Mouse (Mus musculus): Measurements from ENCODE around the gene Acaca. TPM values are rescaled to one million over a fixed set of nuclear protein-coding genes. Genes with fewer than 3 reads are reported as not detected.
"Not testable (repeated sequence)": the region's sequence is repeated elsewhere in the genome, so short reads cannot be mapped to it uniquely, and the experiment has no call there.

Gene Acaca
- polyA plus RNA-seq, 1 experiment from 2014 or later = 12.0 TPM

- H3K36me3 ChIP-seq (ENCODE audit: insufficient read depth, low read length) = no peaks in the 10 kb centered on the region
- H3K9ac ChIP-seq (replicated peaks; ENCODE audit: low read length) = no peak overlapping the region
- H3K27ac ChIP-seq (ENCODE audit: low read length) = no peak overlapping the region
- 91% methylated on average over 3 of the region's 3 CpGs for WGBS
- H3K9me3 ChIP-seq (ENCODE audit: low read length) = no peaks in the 10 kb centered on the region
- H3K4me1 ChIP-seq (ENCODE audit: insufficient read depth, low read length) = no peaks in the 10 kb centered on the region
- H3K4me3 ChIP-seq (ENCODE audit: low read length) = no peak overlapping the region
- no peaks in the 10 kb centered on the region for H3K27me3 ChIP-seq (ENCODE audit: insufficient read depth, low read length)
- ATAC-seq (ENCODE audit: low FRiP score, low TSS enrichment) = no peak
- H3K4me2 ChIP-seq (replicated peaks; ENCODE audit: low read depth, low read length) = no peak overlapping the region
Measured at GRCm38 (mm10) chr11:84293288-84293687, 163.8 kb downstream of the Acaca start.

- WGBS = 79% methylated on average over 2 of the region's 2 CpGs
- Histone ChIP-seq H3K9me3 (ENCODE audit: low read length) (no peaks in the 10 kb centered on the region), H3K4me3 (ENCODE audit: low read length) (no peak overlapping the region), H3K27me3 (ENCODE audit: insufficient read depth, low read length) (no peaks in the 10 kb centered on the region), H3K9ac (replicated peaks; ENCODE audit: low read length) (no peak overlapping the region), H3K36me3 (ENCODE audit: insufficient read depth, low read length) (peaks cover 4% of the 10 kb centered on the region; the same call in 1 of the 2 replicates), H3K27ac (ENCODE audit: low read length) (no peak overlapping the region), H3K4me1 (ENCODE audit: insufficient read depth, low read length) (no peaks in the 10 kb centered on the region), H3K4me2 (replicated peaks; ENCODE audit: low read depth, low read length) (no peak overlapping the region)
- ATAC-seq (ENCODE audit: low FRiP score, low TSS enrichment) = no peak
Measured at GRCm38 (mm10) chr11:84296337-84296736, 166.9 kb downstream of the Acaca start.

GRCm38 (mm10) chr11:84305474-84305873 lies 176.0 kb downstream of the Acaca start:
- ATAC-seq (ENCODE audit: low FRiP score, low TSS enrichment) = no peak

GRCm38 (mm10) chr11:84306158-84306742 lies 176.8 kb downstream of the Acaca start:
- H3K27ac ChIP-seq (ENCODE audit: low read length) = no peak overlapping the region
- 87% methylated on average over 6 of the region's 6 CpGs for WGBS
- H3K9ac ChIP-seq (replicated peaks; ENCODE audit: low read length) = no peak overlapping the region
- no peaks in the 10 kb centered on the region for H3K9me3 ChIP-seq (ENCODE audit: low read length)
- ATAC-seq (ENCODE audit: low FRiP score, low TSS enrichment) = no peak
- no peaks in the 10 kb centered on the region for H3K36me3 ChIP-seq (ENCODE audit: insufficient read depth, low read length)
- no peak overlapping the region for H3K4me3 ChIP-seq (ENCODE audit: low read length)
- no peak overlapping the region for H3K4me2 ChIP-seq (replicated peaks; ENCODE audit: low read depth, low read length)
- no peaks in the 10 kb centered on the region for H3K27me3 ChIP-seq (ENCODE audit: insufficient read depth, low read length)
- H3K4me1 ChIP-seq (ENCODE audit: insufficient read depth, low read length) = no peaks in the 10 kb centered on the region

More at GRCm38 (mm10) chr11:84305474-84305873, 176.0 kb downstream of the Acaca start:
- H3K27ac ChIP-seq (ENCODE audit: low read length) = no peak overlapping the region
- H3K27me3 ChIP-seq (ENCODE audit: insufficient read depth, low read length) = no peaks in the 10 kb centered on the region
- H3K9me3 ChIP-seq (ENCODE audit: low read length) = no peaks in the 10 kb centered on the region
- peaks cover 2% of the 10 kb centered on the region; the same call in 1 of the 2 replicates for H3K36me3 ChIP-seq (ENCODE audit: insufficient read depth, low read length)
- H3K4me2 ChIP-seq (replicated peaks; ENCODE audit: low read depth, low read length) = no peak overlapping the region
- WGBS = 85% methylated on average over 1 of the region's 1 CpGs
- H3K9ac ChIP-seq (replicated peaks; ENCODE audit: low read length) = no peak overlapping the region
- H3K4me3 ChIP-seq (ENCODE audit: low read length) = no peak overlapping the region
- no peaks in the 10 kb centered on the region for H3K4me1 ChIP-seq (ENCODE audit: insufficient read depth, low read length)

- 0 out of 2 replicates have a peak, but pooled peaks cover 5% of the 10 kb centered on the region for H3K36me3 ChIP-seq (ENCODE audit: insufficient read depth, low read length)
- no peak overlapping the region for H3K4me2 ChIP-seq (replicated peaks; ENCODE audit: low read depth, low read length)
- ATAC-seq (ENCODE audit: low FRiP score, low TSS enrichment) = no peak
- no peaks in the 10 kb centered on the region for H3K27me3 ChIP-seq (ENCODE audit: insufficient read depth, low read length)
- no peak overlapping the region for H3K9ac ChIP-seq (replicated peaks; ENCODE audit: low read length)
- H3K9me3 ChIP-seq (ENCODE audit: low read length) = no peaks in the 10 kb centered on the region
- H3K4me1 ChIP-seq (ENCODE audit: insufficient read depth, low read length) = no peaks in the 10 kb centered on the region
- no peak overlapping the region for H3K4me3 ChIP-seq (ENCODE audit: low read length)
- WGBS = 71% methylated on average over 7 of the region's 7 CpGs
- H3K27ac ChIP-seq (ENCODE audit: low read length) = no peak overlapping the region
Measured at GRCm38 (mm10) chr11:84324032-84324752, 194.7 kb downstream of the Acaca start.

GRCm38 (mm10) chr11:84327086-84327485 lies 197.6 kb downstream of the Acaca start:
- Histone ChIP-seq H3K4me1 (ENCODE audit: insufficient read depth, low read length) (no peaks in the 10 kb centered on the region), H3K9ac (replicated peaks; ENCODE audit: low read length) (no peak overlapping the region), H3K27me3 (ENCODE audit: insufficient read depth, low read length) (no peaks in the 10 kb centered on the region), H3K9me3 (ENCODE audit: low read length) (no peaks in the 10 kb centered on the region), H3K4me3 (ENCODE audit: low read length) (no peak overlapping the region), H3K4me2 (replicated peaks; ENCODE audit: low read depth, low read length) (no peak overlapping the region), H3K36me3 (ENCODE audit: insufficient read depth, low read length) (no peaks in the 10 kb centered on the region), H3K27ac (ENCODE audit: low read length) (no peak overlapping the region)
- ATAC-seq (ENCODE audit: low FRiP score, low TSS enrichment) = no peak
- 76% methylated on average over 4 of the region's 4 CpGs for WGBS

GRCm38 (mm10) chr11:84332384-84332783 lies 202.9 kb downstream of the Acaca start:
- Histone ChIP-seq H3K27me3 (ENCODE audit: insufficient read depth, low read length) (no peaks in the 10 kb centered on the region), H3K27ac (ENCODE audit: low read length) (no peak overlapping the region), H3K9me3 (ENCODE audit: low read length) (no peaks in the 10 kb centered on the region), H3K4me3 (ENCODE audit: low read length) (no peak overlapping the region), H3K4me2 (replicated peaks; ENCODE audit: low read depth, low read length) (no peak overlapping the region), H3K9ac (replicated peaks; ENCODE audit: low read length) (no peak overlapping the region), H3K36me3 (ENCODE audit: insufficient read depth, low read length) (no peaks in the 10 kb centered on the region), H3K4me1 (ENCODE audit: insufficient read depth, low read length) (no peaks in the 10 kb centered on the region)
- no peak for ATAC-seq (ENCODE audit: low FRiP score, low TSS enrichment)

GRCm38 (mm10) chr11:84332860-84333259 lies 203.4 kb downstream of the Acaca start:
- H3K27me3 ChIP-seq (ENCODE audit: insufficient read depth, low read length) = no peaks in the 10 kb centered on the region
- H3K4me2 ChIP-seq (replicated peaks; ENCODE audit: low read depth, low read length) = no peak overlapping the region
- 78% methylated on average over 3 of the region's 3 CpGs for WGBS
- ATAC-seq (ENCODE audit: low FRiP score, low TSS enrichment) = no peak
- H3K36me3 ChIP-seq (ENCODE audit: insufficient read depth, low read length) = no peaks in the 10 kb centered on the region
- H3K9me3 ChIP-seq (ENCODE audit: low read length) = no peaks in the 10 kb centered on the region
- H3K4me1 ChIP-seq (ENCODE audit: insufficient read depth, low read length) = no peaks in the 10 kb centered on the region
- H3K27ac ChIP-seq (ENCODE audit: low read length) = no peak overlapping the region
- H3K4me3 ChIP-seq (ENCODE audit: low read length) = no peak overlapping the region
- H3K9ac ChIP-seq (replicated peaks; ENCODE audit: low read length) = no peak overlapping the region

- H3K9ac ChIP-seq (replicated peaks; ENCODE audit: low read length); ATAC-seq (ENCODE audit: low FRiP score, low TSS enrichment); H3K4me3 ChIP-seq (ENCODE audit: low read length); H3K36me3 ChIP-seq (ENCODE audit: insufficient read depth, low read length); H3K4me2 ChIP-seq (replicated peaks; ENCODE audit: low read depth, low read length); H3K27ac ChIP-seq (ENCODE audit: low read length); H3K27me3 ChIP-seq (ENCODE audit: insufficient read depth, low read length); H3K9me3 ChIP-seq (ENCODE audit: low read length); H3K4me1 ChIP-seq (ENCODE audit: insufficient read depth, low read length): not testable (repeated sequence)
- 94% methylated on average over 5 of the region's 8 CpGs for WGBS
Measured at GRCm38 (mm10) chr11:84338273-84338672, 208.8 kb downstream of the Acaca start.

- H3K9me3 ChIP-seq (ENCODE audit: low read length) = no peaks in the 10 kb centered on the region
- 81% methylated on average over 2 of the region's 2 CpGs for WGBS
- no peak for ATAC-seq (ENCODE audit: low FRiP score, low TSS enrichment)
- H3K4me2 ChIP-seq (replicated peaks; ENCODE audit: low read depth, low read length) = no peak overlapping the region
- no peak overlapping the region for H3K4me3 ChIP-seq (ENCODE audit: low read length)
- no peak overlapping the region for H3K27ac ChIP-seq (ENCODE audit: low read length)
- H3K27me3 ChIP-seq (ENCODE audit: insufficient read depth, low read length) = no peaks in the 10 kb centered on the region
- H3K9ac ChIP-seq (replicated peaks; ENCODE audit: low read length) = no peak overlapping the region
- H3K4me1 ChIP-seq (ENCODE audit: insufficient read depth, low read length) = no peaks in the 10 kb centered on the region
- no peaks in the 10 kb centered on the region for H3K36me3 ChIP-seq (ENCODE audit: insufficient read depth, low read length)
Measured at GRCm38 (mm10) chr11:84340630-84341029, 211.2 kb downstream of the Acaca start.

Measured in kidney, embryonic 16.5 days (tissue).